Mouse (Mus musculus) lung, embryonic 16.5 days (tissue): ENCODE measurements around the gene Fhad1. TPM values are rescaled to one million over a fixed set of nuclear protein-coding genes. Genes with fewer than 3 reads are reported as not detected.

ENCODE experiments used
- ATAC-seq: fragments of 200-750 bp; cut with Nextera tagmentation; 2 replicates; pipeline ENCODE4 v1.8.0; 2017; ENCODE audit warnings: low read depth, mild to moderate bottlenecking, moderate library complexity
- H3K27ac ChIP-seq: fragments of 300-500 bp; sonication (generic); 2 replicates; pipeline ENCODE4 v1.5.1; 2014; ENCODE audit warnings: mild to moderate bottlenecking, control low read depth, low read length
- H3K27me3 ChIP-seq: fragments of 300-500 bp; sonication (generic); 2 replicates; pipeline ENCODE4 v1.6.1; 2014; ENCODE audit warnings: low read depth, low read length, mixed read lengths; ENCODE audit not compliant: control insufficient read depth, insufficient read depth
- H3K36me3 ChIP-seq: fragments of 300-500 bp; sonication (generic); 2 replicates; pipeline ENCODE4 v1.6.1; 2014; ENCODE audit warnings: low read length; ENCODE audit not compliant: control insufficient read depth, insufficient read depth
- H3K4me1 ChIP-seq: fragments of 300-500 bp; sonication (generic); replicated peaks from 2 replicates; pipeline ENCODE4 v1.6.1; 2014; ENCODE audit warnings: low read length, mixed read lengths; ENCODE audit not compliant: control insufficient read depth, insufficient read depth
- H3K4me2 ChIP-seq: fragments of 300-500 bp; sonication (generic); 2 replicates; pipeline ENCODE4 v1.6.1; 2014; ENCODE audit warnings: low read depth, low read length, control low read depth
- H3K4me3 ChIP-seq: fragments of 300-500 bp; sonication (generic); 2 replicates; pipeline ENCODE4 v1.5.1; 2014; ENCODE audit warnings: mild to moderate bottlenecking, low read length, control low read depth
- H3K9ac ChIP-seq: fragments of 300-500 bp; sonication (generic); 2 replicates; pipeline ENCODE4 v1.6.1; 2014; ENCODE audit warnings: low read length, control low read depth
- H3K9me3 ChIP-seq: fragments of 300-500 bp; sonication (generic); 2 replicates; pipeline ENCODE4 v1.6.1; 2016; ENCODE audit warnings: low read length; ENCODE audit not compliant: control insufficient read depth
- WGBS: fragments of 180-500 bp; shearing (Covaris S2); extraction: QIAGEN DNeasy Blood & Tissue Kit; methylation state at CpG from one replicate; pipeline ENCODE4 v1.1.7; 2014; 5-methylcytosine and 5-hydroxymethylcytosine counted together
- polyA plus RNA-seq: library from polyadenylated mRNA; unstranded; fragments of >200 nt; fragmentation: Nextera tagmentation; extraction: Ambion mirVana; gene quantifications from 2 replicates; pipeline ENCODE4 v1.2.1, GENCODE M21; 2015

Fhad1 gene
- polyA plus RNA-seq, 1 experiment from 2014 or later, result 3.3 TPM

DNA sequence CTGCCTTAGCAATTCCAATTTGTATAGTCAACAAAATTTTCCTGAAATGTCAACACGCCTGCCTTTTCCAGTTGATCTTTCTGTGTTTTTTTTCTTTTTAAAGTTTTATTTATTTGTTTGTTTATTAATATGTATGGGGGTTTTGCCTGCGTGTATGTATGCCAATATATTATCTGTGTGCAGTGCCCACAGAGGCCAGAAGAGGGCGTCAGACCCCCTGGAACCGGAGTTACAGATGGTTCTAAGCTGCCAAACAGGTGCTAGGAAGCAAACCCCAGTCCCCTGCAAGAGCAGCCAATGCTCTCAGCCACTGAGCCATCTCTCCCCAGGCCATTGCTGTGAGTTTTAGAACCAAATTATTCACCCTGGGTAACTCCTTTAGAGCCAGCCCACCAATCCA, 76.3 kb downstream of the Fhad1 start:
- Histone ChIP-seq H3K9ac (no peak overlapping the region), H3K4me3 (no peak overlapping the region), H3K27ac (no peak overlapping the region), H3K36me3 (no peaks in the 10 kb centered on the region), H3K27me3 (no peaks in the 10 kb centered on the region), H3K4me1 (no peaks in the 10 kb centered on the region), H3K9me3 (no peaks in the 10 kb centered on the region), H3K4me2 (no peak overlapping the region)
- 68% methylated on average over 4 of the region's 4 CpGs for WGBS
- no peak for ATAC-seq

- Histone ChIP-seq H3K27ac (no peak overlapping the region), H3K4me1 (peaks cover 6% of the 10 kb centered on the region), H3K4me3 (no peak overlapping the region), H3K36me3 (no peaks in the 10 kb centered on the region), H3K27me3 (no peaks in the 10 kb centered on the region), H3K9ac (no peak overlapping the region), H3K9me3 (no peaks in the 10 kb centered on the region), H3K4me2 (no peak overlapping the region)
- 53% methylated on average over 13 of the region's 14 CpGs for WGBS
- peak; percentile 53 for ATAC-seq
These were observed 81.9 kb downstream of the Fhad1 start for GRCm38 (mm10) chr4:141932785-141933574.

DNA sequence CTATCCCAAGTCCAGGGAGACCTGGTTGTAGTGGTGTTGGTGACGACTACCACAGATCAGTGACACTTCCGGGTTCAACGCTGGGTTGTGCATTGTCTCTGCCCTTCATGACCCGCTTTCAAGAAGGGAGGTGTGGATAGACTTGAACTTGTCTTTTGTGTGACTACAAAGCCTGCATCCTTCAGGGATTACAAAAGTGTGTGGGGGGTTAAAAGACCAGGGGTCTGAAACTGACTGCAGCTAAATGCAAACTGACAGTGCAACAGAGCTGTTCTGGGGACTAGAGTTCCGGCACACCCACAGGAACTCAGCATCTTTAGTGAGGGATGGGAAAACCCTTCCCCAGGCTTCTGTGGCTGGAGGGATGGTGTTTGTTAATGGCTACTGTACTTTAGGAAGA, 83.4 kb downstream of the Fhad1 start:
- Histone ChIP-seq H3K4me1 (peaks cover 6% of the 10 kb centered on the region), H3K4me2 (no peak overlapping the region), H3K4me3 (no peak overlapping the region), H3K9ac (no peak overlapping the region), H3K27ac (no peak overlapping the region), H3K27me3 (no peaks in the 10 kb centered on the region), H3K36me3 (no peaks in the 10 kb centered on the region), H3K9me3 (no peaks in the 10 kb centered on the region)
- no peak for ATAC-seq
- 77% methylated on average over 5 of the region's 5 CpGs for WGBS

GRCm38 (mm10) chr4:141930001-141930400, 84.9 kb downstream of the Fhad1 start:
- Histone ChIP-seq H3K27ac (no peak overlapping the region), H3K36me3 (no peaks in the 10 kb centered on the region), H3K27me3 (no peaks in the 10 kb centered on the region), H3K4me3 (no peak overlapping the region), H3K9ac (no peak overlapping the region), H3K4me1 (peaks cover 9% of the 10 kb centered on the region), H3K9me3 (no peaks in the 10 kb centered on the region), H3K4me2 (no peak overlapping the region)
- no peak for ATAC-seq
- 74% methylated on average over 11 of the region's 11 CpGs for WGBS

- 47% methylated on average over 7 of the region's 7 CpGs for WGBS
- Histone ChIP-seq H3K4me2 (no peak overlapping the region), H3K9ac (no peak overlapping the region), H3K4me1 (peaks cover 11% of the 10 kb centered on the region), H3K27ac (no peak overlapping the region), H3K27me3 (no peaks in the 10 kb centered on the region), H3K9me3 (no peaks in the 10 kb centered on the region), H3K4me3 (no peak overlapping the region), H3K36me3 (no peaks in the 10 kb centered on the region)
- ATAC-seq, result peak; percentile 63
These were observed 86.0 kb downstream of the Fhad1 start for GRCm38 (mm10) chr4:141928881-141929281.

- Histone ChIP-seq H3K27me3 (no peaks in the 10 kb centered on the region), H3K36me3 (no peaks in the 10 kb centered on the region), H3K4me3 (no peak overlapping the region), H3K9me3 (no peaks in the 10 kb centered on the region), H3K4me2 (no peak overlapping the region), H3K4me1 (peaks cover 11% of the 10 kb centered on the region), H3K9ac (no peak overlapping the region), H3K27ac (no peak overlapping the region)
- ATAC-seq, result peak; percentile 47; the same call in 1 of the 2 replicates
- WGBS, result 37% methylated on average over 5 of the region's 5 CpGs
These were observed 89.0 kb downstream of the Fhad1 start for GRCm38 (mm10) chr4:141925781-141926345.

DNA sequence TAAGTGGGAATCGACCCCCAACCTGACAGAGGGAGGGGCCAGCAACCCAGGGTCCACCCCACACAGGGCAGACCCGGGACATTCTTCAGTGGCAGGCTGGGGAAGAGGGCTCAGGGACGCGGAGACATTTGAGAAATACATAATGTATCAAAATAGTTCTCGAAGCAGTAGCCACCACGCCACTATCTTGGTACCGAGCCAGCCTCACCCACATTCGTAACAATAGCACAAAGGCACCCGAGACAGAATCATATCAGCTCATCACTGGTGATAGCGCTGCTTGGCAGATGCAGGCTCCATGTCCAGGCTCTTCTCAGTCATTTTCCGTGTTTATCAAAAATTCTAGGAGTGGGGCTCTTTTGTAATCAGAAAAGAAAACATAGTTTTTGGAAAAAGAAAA, 90.9 kb downstream of the Fhad1 start:
- 53% methylated on average over 11 of the region's 11 CpGs for WGBS
- H3K36me3 ChIP-seq, result no peaks in the 10 kb centered on the region
- no peaks in the 10 kb centered on the region for H3K9me3 ChIP-seq
- H3K27ac ChIP-seq, result no peak overlapping the region
- H3K4me3 ChIP-seq, result no peak overlapping the region
- ATAC-seq, result peak; percentile 24; the same call in 1 of the 2 replicates
- H3K27me3 ChIP-seq, result no peaks in the 10 kb centered on the region
- 0 out of 2 replicates have a peak, but pooled peaks cover 6% of the 10 kb centered on the region for H3K4me1 ChIP-seq
- no peak overlapping the region for H3K9ac ChIP-seq
- no peak overlapping the region for H3K4me2 ChIP-seq

- H3K4me1 ChIP-seq, result 0 out of 2 replicates have a peak, but pooled peaks cover 3% of the 10 kb centered on the region
- no peaks in the 10 kb centered on the region for H3K27me3 ChIP-seq
- no peaks in the 10 kb centered on the region for H3K9me3 ChIP-seq
- H3K36me3 ChIP-seq, result no peaks in the 10 kb centered on the region
- H3K4me3 ChIP-seq, result no peak overlapping the region
- no peak for ATAC-seq
- H3K9ac ChIP-seq, result no peak overlapping the region
- H3K27ac ChIP-seq, result no peak overlapping the region
- no peak overlapping the region for H3K4me2 ChIP-seq
- 84% methylated on average over 10 of the region's 10 CpGs for WGBS
These were observed 94.5 kb downstream of the Fhad1 start for GRCm38 (mm10) chr4:141920391-141920790.

DNA sequence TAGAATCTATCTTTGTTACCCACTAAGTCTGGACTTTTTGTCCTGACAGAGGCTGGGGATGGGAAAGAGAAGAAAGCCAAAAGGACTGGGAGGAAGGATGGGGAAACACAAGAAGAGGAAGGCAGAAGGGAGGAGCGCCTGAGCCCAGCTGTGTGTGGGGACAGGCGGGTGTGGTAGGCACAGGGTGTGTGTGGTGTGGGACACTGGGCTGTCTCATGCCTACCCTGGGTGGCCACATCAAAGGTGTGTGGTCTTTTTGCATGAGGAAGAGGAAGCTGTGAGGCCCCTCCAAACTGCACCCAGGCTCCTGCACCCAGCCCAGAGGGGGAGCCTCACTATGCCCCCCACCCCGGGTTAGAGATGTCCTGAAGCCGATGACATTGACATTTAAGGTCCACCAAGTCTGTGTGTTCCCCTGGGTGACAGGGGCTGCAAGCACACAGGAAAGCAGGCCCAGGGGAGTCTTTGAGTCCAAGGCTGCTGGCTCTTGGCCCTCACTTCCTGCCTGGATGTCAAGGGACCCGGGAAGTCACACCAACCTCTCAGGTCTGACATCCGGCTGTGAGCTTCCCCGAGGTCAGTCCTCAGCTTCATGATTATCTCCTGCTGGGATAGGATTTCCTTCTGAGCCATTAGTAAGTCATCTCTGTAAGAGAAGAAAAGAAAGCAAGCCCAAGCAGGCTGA, 97.0 kb downstream of the Fhad1 start:
- WGBS, result 45% methylated on average over 7 of the region's 7 CpGs
- Histone ChIP-seq H3K4me1 (peaks cover 8% of the 10 kb centered on the region), H3K4me3 (no peak overlapping the region), H3K9me3 (no peaks in the 10 kb centered on the region), H3K27me3 (no peaks in the 10 kb centered on the region), H3K36me3 (no peaks in the 10 kb centered on the region), H3K27ac (no peak overlapping the region), H3K4me2 (no peak overlapping the region), H3K9ac (no peak overlapping the region)
- no peak for ATAC-seq
